Mouse (Mus musculus): ENCODE data around the gene Tmem100.

Tmem100 gene

DNA sequence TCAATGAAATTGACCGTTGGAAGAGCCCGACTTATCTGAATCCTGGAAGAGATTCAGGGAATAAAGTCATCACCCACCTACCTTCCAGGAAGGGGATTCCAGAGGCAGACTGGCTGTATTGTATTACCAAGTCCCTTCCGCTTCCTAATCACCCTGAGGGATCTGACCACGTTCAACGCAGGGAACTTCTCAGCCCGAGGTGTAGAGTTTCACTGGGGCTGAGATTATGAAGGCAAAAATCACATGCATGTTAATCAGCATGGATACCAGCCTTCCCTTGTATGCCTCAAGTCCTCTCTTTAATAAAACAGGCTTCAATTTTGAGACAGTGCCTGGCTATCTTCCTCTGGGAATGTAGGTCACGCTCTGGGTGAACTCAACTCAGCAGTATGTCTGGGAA lies 14.9 kb upstream of the Tmem100 start:
- no peak for DNase-seq

GRCm38 (mm10) chr11:90019161-90019560 lies 11.0 kb upstream of the Tmem100 start:
- DNase-seq: peak in 1 of 2 experiments; percentile 49

DNA sequence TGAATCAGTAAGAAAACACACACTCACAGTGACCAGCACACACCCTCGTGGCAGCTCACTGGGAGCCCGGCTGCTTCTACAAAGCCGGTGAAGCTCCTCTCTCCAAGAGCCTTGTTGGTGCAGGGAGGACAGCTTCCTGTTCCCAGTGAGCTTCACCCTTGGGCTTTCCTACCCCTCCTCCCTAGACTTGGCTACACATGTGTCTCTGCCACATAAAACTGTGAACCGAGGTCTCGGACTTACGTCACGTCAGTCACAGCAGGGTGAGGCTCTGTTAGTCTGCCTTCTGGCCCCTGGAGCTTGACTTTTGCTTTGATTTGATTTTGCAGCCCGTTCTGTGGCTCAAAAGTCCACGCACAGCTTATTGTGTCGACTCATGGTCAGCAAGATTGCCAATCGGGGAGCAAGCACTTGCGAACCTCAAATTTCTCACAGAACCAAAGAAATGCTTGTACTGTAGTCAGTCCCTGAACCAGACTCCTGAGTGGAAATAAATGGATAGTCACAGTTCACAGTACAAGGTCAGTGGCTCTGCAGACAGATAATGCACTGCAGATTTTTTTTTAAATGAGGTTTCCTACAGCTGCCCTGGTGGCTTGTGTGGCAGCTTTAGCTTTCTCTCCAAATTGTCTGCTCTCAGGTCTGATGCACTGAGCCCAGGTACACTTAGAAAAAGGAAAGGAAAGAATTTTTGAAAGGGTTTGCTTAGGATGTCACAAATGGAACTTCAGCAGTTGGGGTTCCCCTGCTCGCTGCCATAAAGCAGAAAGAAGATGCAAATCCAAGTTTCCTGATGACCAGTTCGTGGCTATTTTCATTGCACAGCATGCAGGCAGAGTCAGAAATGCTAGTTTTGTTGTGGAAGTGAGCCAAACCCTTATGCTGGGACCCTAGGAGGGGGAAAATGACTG lies 4.0 kb upstream of the Tmem100 start:
- DNase-seq: peak; percentile 40 to 61

- no peak for DNase-seq
Measured at GRCm38 (mm10) chr11:90026802-90027174, 3.4 kb upstream of the Tmem100 start.

DNA sequence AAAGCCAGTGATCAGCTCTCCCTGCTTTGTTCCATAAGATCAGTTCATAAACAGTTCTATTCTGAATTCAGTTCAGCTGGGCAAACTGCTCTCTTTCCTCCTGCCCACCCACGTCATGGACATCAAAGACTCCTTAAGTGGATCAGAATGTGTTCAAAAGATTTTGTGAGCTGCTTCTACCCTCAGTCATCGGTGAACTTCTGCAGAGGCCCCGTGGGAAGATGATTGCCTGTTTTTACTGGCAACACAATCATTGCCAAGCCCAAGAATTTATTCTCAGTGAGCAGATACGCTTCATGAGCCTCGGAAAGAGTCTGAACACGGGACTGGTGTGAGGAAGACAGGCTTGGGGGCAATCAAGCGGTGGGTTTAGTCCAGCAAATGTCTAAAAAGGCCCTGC lies 2.9 kb upstream of the Tmem100 start:
- DNase-seq: no peak

DNA sequence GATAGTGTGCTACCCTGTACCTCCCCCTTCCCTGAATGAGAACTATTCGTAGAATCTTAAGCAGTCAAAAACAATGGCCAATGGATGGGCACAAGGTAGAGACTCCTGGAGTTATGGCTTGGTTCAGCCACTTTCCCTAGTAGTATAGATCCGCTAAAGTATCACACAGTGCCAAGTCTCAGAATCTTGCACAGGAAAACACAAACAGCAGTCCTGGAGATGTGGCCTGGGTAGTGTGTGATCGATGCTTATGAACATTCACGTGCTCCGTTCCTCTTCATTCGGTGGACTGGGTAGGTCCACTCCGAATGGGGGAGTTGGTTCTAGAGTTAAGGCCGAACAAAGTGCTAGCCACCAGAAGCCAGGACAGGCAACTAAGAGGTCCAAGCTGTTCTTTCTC lies 1.4 kb upstream of the Tmem100 start:
- DNase-seq: no peak

- peak; percentile 78 to 87 for DNase-seq
Measured at GRCm38 (mm10) chr11:90029354-90029753, 794 bp upstream of the Tmem100 start.

DNA sequence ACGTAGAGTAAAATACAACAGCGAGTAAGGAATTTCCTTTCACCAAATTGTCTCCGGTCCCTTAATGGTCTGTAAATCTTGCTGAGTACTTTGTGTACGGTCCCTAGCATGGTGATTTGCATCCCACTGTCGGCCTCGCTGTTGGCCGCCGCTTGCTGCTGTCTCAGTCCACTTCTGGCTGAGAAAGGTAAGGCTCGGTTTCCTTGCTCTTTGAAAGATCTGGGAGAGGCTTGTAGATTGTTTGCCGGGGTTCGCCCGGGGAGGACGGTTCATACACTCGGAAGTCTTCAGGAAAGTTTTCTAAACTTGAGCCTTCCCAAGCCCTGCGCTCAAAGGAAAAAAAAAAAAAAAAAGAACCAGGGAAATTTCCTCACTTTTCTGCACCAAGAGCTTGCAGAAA lies 409 bp downstream of the Tmem100 start:
- peak; percentile 65 to 68 for DNase-seq

- DNase-seq: no peak
Measured at GRCm38 (mm10) chr11:90031076-90031475, 928 bp downstream of the Tmem100 start.

GRCm38 (mm10) chr11:90032807-90033206 lies 2.7 kb downstream of the Tmem100 start:
- DNase-seq: peak in 1 of 2 experiments; percentile 57

DNA sequence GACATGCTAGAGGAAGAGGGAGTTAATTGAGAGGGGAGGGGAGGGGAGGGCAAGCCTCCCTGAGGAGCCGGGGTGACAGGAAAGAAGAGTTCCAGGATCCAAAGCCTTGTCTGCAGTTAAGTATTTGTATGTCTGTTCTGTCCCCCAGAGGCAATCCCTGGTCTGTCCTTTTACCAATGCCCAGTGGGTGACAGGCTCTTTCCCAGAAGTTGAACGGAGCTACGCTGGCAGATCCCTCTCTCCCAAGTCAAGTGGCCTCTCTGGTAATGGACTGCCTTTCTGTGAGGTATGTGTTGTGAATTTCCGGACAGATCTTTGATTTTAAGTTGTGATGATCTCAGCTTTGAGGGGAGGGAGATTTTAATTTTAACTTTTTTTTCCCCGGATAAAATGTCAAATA lies 3.3 kb downstream of the Tmem100 start:
- DNase-seq: no peak

DNA sequence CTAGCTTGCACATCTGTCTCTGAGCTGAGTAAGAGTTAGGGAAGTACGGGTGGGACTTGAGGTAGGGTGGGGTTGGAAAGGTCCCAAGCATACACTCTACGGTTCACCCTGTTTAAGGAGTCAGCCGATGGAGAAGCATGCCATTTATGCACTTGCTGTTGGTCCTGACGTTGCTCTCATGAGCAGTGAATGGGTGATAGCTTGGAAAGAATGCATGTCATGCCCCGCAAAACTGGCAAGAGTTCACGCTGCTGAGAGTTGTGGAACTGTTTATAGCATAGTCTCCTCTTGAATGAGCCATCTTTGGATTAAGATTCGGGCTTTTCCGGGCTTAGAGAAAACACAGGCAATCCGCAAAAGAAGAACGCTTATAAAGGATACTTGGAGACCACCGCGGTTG lies 4.5 kb downstream of the Tmem100 start:
- peak; percentile 32 to 49 for DNase-seq

DNA sequence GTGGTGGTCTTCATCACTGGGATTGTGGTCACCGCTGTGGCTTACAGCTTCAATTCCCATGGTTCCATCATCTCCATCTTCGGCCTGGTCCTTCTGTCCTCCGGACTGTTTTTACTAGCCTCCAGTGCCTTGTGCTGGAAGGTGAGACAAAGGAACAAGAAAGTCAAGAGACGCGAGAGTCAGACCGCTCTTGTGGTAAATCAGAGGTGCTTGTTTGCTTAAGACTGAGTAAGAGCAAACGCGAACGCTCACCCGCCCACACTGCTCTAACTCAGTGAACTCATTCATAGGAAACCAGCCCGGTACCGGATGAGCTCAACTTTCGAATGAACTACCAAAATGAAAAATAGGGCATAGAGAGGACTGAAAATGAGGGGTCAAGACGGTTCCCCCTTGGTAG lies 5.4 kb downstream of the Tmem100 start:
- peak in 1 of 2 experiments; percentile 49 for DNase-seq

DNA sequence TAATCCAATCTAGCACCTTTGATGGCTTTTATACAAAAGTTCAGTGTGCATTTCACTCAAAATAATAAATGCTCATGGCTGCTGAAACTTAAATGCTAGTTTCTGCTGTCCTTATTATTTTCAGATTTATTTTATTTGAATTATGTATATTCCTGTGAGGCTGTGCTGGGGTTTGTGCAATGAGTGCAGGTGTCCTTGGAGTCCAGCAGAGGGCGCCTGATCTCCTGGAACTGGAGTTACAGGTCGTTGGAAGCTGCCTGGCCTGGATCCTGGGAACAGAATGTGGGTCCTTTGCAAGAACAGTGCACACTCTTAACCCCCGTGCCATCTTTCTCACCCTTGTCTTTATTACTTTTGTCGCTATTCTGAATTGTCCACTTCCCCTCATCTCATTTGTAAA lies 6.3 kb downstream of the Tmem100 start:
- DNase-seq: peak in 1 of 2 experiments; percentile 46

GRCm38 (mm10) chr11:90038022-90038421 lies 7.9 kb downstream of the Tmem100 start:
- DNase-seq: peak; percentile 45 to 60

- DNase-seq: peak in 1 of 2 experiments; percentile 60
Measured at GRCm38 (mm10) chr11:90044459-90044858, 14.3 kb downstream of the Tmem100 start.

DNA sequence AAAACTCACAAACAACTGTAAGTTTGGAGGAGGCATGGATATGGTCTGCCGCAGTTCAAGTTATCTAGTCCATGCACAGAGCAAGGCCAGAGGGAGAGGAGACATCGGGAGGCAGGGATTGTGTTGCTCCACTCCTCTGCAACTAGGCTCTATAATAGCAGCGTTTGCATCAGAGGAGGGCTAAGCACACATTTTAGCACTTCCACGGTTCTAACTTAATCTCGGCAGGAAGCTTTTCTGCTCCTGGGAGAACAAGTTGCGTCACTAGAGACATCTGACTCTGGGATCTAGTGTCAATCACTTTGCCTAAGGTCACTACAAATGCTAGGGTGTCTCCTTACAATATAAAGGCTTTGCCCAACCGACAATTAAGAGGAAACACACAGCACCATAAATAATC lies 16.1 kb downstream of the Tmem100 start:
- no peak for DNase-seq

GRCm38 (mm10) chr11:90047271-90047670 lies 17.1 kb downstream of the Tmem100 start:
- no peak for DNase-seq

DNA sequence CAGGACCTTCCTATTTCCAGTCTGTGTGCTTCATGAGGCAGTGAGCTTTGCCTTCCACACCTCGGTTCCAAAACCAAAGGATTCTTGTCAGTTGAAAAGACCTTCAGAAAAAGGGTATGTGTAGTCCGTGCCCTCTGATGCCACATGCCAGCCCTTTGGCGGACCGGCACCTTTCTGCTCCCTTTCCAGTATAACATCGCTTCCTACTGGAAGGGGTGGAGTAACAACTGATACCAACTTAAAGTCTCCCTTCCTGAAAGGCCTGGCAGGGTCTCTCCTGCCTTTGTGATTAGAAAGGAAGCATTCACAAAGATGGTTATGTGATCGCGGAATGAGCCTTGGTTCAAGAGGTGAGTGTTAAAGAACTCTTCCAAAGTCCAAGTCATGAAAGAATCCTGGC lies 19.9 kb downstream of the Tmem100 start:
- peak; percentile 17 to 51 for DNase-seq

DNA sequence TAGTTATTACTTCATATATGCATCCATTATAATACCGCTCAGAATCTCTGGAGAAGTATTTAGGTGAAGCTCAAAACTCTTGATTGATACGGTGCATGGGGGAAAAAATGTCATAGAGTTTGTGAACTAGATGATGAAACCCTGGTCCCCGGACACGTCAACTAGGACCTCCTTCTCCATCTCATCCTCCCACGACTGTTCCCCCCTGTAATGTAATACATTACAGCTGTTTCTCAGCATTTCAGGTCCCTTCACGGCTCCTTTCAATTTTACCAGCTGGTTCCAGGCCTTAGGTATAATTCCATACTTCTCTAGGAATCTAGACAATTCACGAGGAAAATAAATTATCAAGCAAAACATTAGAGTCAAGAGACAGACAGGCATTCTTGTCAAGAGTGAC lies 22.6 kb downstream of the Tmem100 start:
- DNase-seq: no peak

DNA sequence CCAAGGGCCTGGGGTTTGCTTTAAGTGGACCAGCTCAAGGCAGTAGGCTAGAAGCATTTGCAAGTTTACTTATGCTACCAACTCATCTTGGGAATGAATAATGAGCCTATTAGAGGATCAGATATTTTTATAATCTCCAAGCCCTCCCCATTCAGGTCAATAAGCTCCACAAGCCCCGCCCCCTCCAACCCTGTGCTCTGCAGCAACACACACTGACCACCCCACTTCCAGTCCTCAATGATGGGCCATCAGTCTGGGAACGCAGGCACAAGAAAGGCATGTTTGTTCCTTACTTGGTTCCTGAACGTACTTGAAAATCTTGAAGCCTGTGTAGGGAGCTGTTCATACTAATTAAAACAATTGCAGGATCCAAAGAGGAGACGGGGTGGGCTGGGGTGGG lies 23.7 kb downstream of the Tmem100 start:
- DNase-seq: no peak

DNA sequence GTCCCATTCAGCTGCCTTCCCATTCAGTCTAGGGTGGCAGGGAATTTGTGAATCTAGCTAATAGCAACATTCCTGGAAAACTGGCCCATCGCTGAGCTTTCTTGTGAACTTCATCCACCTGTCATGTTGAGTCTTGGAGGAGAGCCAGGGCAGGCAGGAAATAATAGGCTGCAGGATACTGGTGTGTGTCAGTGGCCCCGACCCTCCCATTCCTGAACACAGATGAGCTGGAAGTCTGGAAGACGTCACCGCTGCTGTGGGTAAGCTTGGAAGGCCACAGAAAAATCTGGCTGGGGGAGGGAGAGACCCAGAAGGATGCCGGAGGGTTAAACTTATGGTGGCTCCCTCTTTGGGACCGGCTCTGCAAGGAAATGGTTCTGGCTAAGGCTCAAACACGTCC lies 24.3 kb downstream of the Tmem100 start:
- peak; percentile 54 to 79 for DNase-seq

DNA sequence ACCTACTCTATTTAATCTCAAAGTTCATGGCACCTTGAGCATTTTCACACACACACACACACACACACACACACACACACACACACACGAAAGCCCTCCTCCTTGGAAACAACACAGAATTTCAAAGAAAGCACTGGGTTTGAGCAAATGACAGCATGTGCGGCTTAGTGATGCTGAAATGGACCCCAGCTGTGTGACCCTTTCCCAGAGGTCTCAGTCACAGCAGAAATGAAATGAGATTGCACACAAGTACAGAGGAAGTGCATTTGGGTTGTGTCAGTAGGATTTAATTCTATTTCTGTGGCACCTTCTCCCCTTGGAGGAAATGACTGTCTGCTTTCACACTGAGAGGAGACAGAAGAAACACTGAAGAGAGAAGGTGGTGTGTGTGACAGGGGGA lies 26.9 kb downstream of the Tmem100 start:
- no peak for DNase-seq

DNA sequence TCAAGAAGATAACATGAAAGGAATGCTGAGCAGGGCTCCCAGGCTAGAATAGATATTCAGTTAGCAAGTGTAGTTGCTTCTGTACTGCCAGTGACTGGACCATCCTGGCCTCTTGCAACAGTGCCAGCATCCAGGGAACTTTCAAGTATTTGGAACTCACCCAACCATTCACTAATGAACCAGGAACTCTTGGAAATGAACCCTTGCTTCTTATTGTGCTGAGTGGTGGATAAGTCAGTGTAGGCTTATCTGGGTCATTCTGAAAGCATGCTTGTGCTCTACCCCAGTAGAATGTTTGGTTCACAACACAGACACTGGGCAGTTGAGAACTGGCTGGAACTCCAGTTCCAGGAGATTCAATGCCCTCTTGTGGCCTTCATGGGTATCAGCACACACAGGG lies 29.1 kb downstream of the Tmem100 start:
- DNase-seq: no peak

DNA sequence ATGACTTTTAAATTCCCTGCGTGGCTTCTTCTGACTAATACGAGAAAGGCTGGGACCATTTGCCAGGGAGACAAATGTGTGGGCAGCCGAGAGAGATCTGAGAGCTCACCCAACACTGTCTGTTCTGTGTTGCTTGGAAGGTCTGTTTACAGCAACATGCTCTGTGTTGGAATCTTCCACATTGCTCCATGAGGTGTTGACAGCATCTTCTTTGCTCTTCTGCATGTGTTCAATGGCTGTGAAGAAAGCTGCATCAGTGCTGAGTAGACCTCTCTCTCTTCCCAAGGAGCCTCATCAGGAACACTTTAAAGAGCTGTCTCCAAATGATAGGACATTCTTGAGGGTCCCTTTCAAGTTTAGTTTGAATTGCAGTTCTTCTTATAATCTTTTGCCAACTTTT lies 32.5 kb downstream of the Tmem100 start:
- no peak for DNase-seq

All from lung, adult 18-20 months (tissue).